Mouse (Mus musculus) neural tube, embryonic 13.5 days (tissue): ENCODE data around the gene Dennd5a. TPM values are rescaled to one million over a fixed set of nuclear protein-coding genes. Genes with fewer than 3 reads are reported as not detected.

ENCODE experiments used
- ATAC-seq: fragments of 200-750 bp; cut with Nextera tagmentation; 2 replicates; pipeline ENCODE4 v1.8.0; 2017; ENCODE audit warnings: low read depth, mild to moderate bottlenecking, moderate TSS enrichment, moderate library complexity
- H3K27ac ChIP-seq: fragments of 300-500 bp; sonication (generic); replicated peaks from 2 replicates; pipeline ENCODE4 v1.5.1; 2015; ENCODE audit warnings: moderate library complexity, mild to moderate bottlenecking, inconsistent platforms
- H3K27me3 ChIP-seq: fragments of 300-500 bp; sonication (generic); 2 replicates; pipeline ENCODE4 v1.6.1; 2015; ENCODE audit warnings: mild to moderate bottlenecking, inconsistent platforms
- H3K36me3 ChIP-seq: fragments of 300-500 bp; sonication (generic); 2 replicates; pipeline ENCODE4 v1.6.1; 2015; ENCODE audit warnings: mild to moderate bottlenecking, inconsistent platforms
- H3K4me1 ChIP-seq: fragments of 300-500 bp; sonication (generic); replicated peaks from 2 replicates; pipeline ENCODE4 v1.6.1; 2015; ENCODE audit warnings: inconsistent platforms
- H3K4me2 ChIP-seq: fragments of 300-500 bp; sonication (generic); 2 replicates; pipeline ENCODE4 v1.6.1; 2015; ENCODE audit warnings: inconsistent platforms, mild to moderate bottlenecking, moderate library complexity
- H3K4me3 ChIP-seq: fragments of 300-500 bp; sonication (generic); 2 replicates; pipeline ENCODE4 v1.5.1; 2015; ENCODE audit warnings: mild to moderate bottlenecking, inconsistent platforms
- H3K9ac ChIP-seq: fragments of 300-500 bp; sonication (generic); 2 replicates; pipeline ENCODE4 v1.6.1; 2015; ENCODE audit warnings: moderate library complexity, mild to moderate bottlenecking, inconsistent platforms
- H3K9me3 ChIP-seq: fragments of 300-500 bp; sonication (generic); 2 replicates; pipeline ENCODE4 v1.6.1; 2016; ENCODE audit warnings: inconsistent platforms
- WGBS: fragments of 180-500 bp; shearing (Covaris S2); methylation state at CpG from one replicate; pipeline ENCODE4 v1.1.7; 2015; 5-methylcytosine and 5-hydroxymethylcytosine counted together
- polyA plus RNA-seq: library from polyadenylated mRNA; unstranded; fragments of >200 nt; fragmentation: Nextera tagmentation; extraction: Ambion mirVana; gene quantifications from 2 replicates; pipeline ENCODE4 v1.2.1, GENCODE M21; 2015

The Dennd5a gene
- polyA plus RNA-seq, 1 experiment from 2014 or later = 42.2 TPM

- no peak for ATAC-seq
- 92% methylated on average over 9 of the region's 9 CpGs for WGBS
- Histone ChIP-seq H3K36me3 (peaks cover 100% of the 10 kb centered on the region), H3K4me3 (no peak overlapping the region), H3K4me1 (no peaks in the 10 kb centered on the region), H3K27me3 (no peaks in the 10 kb centered on the region), H3K9ac (no peak overlapping the region), H3K9me3 (no peaks in the 10 kb centered on the region), H3K27ac (no peak overlapping the region), H3K4me2 (no peak overlapping the region)
Observed at GRCm38 (mm10) chr7:109900921-109901320, 59.3 kb downstream of the Dennd5a start.

- H3K27ac ChIP-seq = no peak overlapping the region
- peaks cover 100% of the 10 kb centered on the region for H3K36me3 ChIP-seq
- no peaks in the 10 kb centered on the region for H3K27me3 ChIP-seq
- H3K4me1 ChIP-seq = no peaks in the 10 kb centered on the region
- no peak overlapping the region for H3K4me3 ChIP-seq
- no peaks in the 10 kb centered on the region for H3K9me3 ChIP-seq
- no peak overlapping the region for H3K9ac ChIP-seq
- no peak for ATAC-seq
- no peak overlapping the region for H3K4me2 ChIP-seq
Observed at GRCm38 (mm10) chr7:109898911-109899310, 61.4 kb downstream of the Dennd5a start.

- Histone ChIP-seq H3K4me2 (no peak overlapping the region), H3K27me3 (no peaks in the 10 kb centered on the region), H3K4me3 (no peak overlapping the region), H3K4me1 (no peaks in the 10 kb centered on the region), H3K27ac (no peak overlapping the region), H3K9me3 (no peaks in the 10 kb centered on the region), H3K36me3 (peaks cover 90% of the 10 kb centered on the region), H3K9ac (no peak overlapping the region)
- no peak; the same call in 1 of the 2 replicates for ATAC-seq
- 43% methylated on average over 3 of the region's 3 CpGs for WGBS
Observed at GRCm38 (mm10) chr7:109892530-109892929, 67.7 kb downstream of the Dennd5a start.

GRCm38 (mm10) chr7:109891786-109892185 lies 68.5 kb downstream of the Dennd5a start:
- H3K36me3 ChIP-seq = peaks cover 88% of the 10 kb centered on the region
- H3K4me2 ChIP-seq = no peak overlapping the region
- H3K4me3 ChIP-seq = no peak overlapping the region
- H3K9me3 ChIP-seq = 0 out of 2 replicates have a peak, but pooled peaks cover 2% of the 10 kb centered on the region
- no peaks in the 10 kb centered on the region for H3K27me3 ChIP-seq
- WGBS = 92% methylated on average over 4 of the region's 4 CpGs
- H3K27ac ChIP-seq = no peak overlapping the region
- H3K4me1 ChIP-seq = no peaks in the 10 kb centered on the region
- no peak overlapping the region for H3K9ac ChIP-seq
- ATAC-seq = no peak

- H3K4me3 ChIP-seq = no peak overlapping the region
- H3K9ac ChIP-seq = no peak overlapping the region
- no peak for ATAC-seq
- H3K27me3 ChIP-seq = no peaks in the 10 kb centered on the region
- peaks cover 75% of the 10 kb centered on the region for H3K36me3 ChIP-seq
- H3K27ac ChIP-seq = no peak overlapping the region
- H3K4me1 ChIP-seq = no peaks in the 10 kb centered on the region
- WGBS = 91% methylated on average over 2 of the region's 2 CpGs
- 0 out of 2 replicates have a peak, but pooled peaks cover 3% of the 10 kb centered on the region for H3K9me3 ChIP-seq
- no peak overlapping the region for H3K4me2 ChIP-seq
Observed at GRCm38 (mm10) chr7:109890256-109890655, 70.0 kb downstream of the Dennd5a start.

- peaks cover 66% of the 10 kb centered on the region for H3K36me3 ChIP-seq
- ATAC-seq = no peak
Observed at GRCm38 (mm10) chr7:109889300-109889699, 71.0 kb downstream of the Dennd5a start.

GRCm38 (mm10) chr7:109886249-109886648 lies 74.0 kb downstream of the Dennd5a start:
- H3K4me3 ChIP-seq = no peak overlapping the region
- H3K4me2 ChIP-seq = no peak overlapping the region
- peaks cover 45% of the 10 kb centered on the region for H3K36me3 ChIP-seq
- H3K27ac ChIP-seq = no peak overlapping the region
- no peak overlapping the region for H3K9ac ChIP-seq
- H3K4me1 ChIP-seq = no peaks in the 10 kb centered on the region
- 96% methylated on average over 1 of the region's 1 CpGs for WGBS
- H3K9me3 ChIP-seq = 0 out of 2 replicates have a peak, but pooled peaks cover 3% of the 10 kb centered on the region
- ATAC-seq = no peak
- H3K27me3 ChIP-seq = no peaks in the 10 kb centered on the region

More at GRCm38 (mm10) chr7:109889300-109889699, 71.0 kb downstream of the Dennd5a start:
- WGBS = 88% methylated on average over 5 of the region's 5 CpGs
- no peak overlapping the region for H3K4me2 ChIP-seq
- no peak overlapping the region for H3K9ac ChIP-seq
- no peaks in the 10 kb centered on the region for H3K27me3 ChIP-seq
- H3K9me3 ChIP-seq = 0 out of 2 replicates have a peak, but pooled peaks cover 3% of the 10 kb centered on the region
- no peaks in the 10 kb centered on the region for H3K4me1 ChIP-seq
- H3K4me3 ChIP-seq = no peak overlapping the region
- H3K27ac ChIP-seq = no peak overlapping the region

- Histone ChIP-seq H3K4me2 (no peak overlapping the region), H3K27me3 (no peaks in the 10 kb centered on the region), H3K4me3 (no peak overlapping the region), H3K36me3 (peaks cover 8% of the 10 kb centered on the region), H3K27ac (no peak overlapping the region), H3K9me3 (0 out of 2 replicates have a peak, but pooled peaks cover 3% of the 10 kb centered on the region), H3K9ac (no peak overlapping the region), H3K4me1 (no peaks in the 10 kb centered on the region)
- 94% methylated on average over 2 of the region's 2 CpGs for WGBS
- no peak for ATAC-seq
Observed at GRCm38 (mm10) chr7:109882574-109882973, 77.7 kb downstream of the Dennd5a start.

GRCm38 (mm10) chr7:109881561-109882099 lies 78.6 kb downstream of the Dennd5a start:
- no peaks in the 10 kb centered on the region for H3K27me3 ChIP-seq
- no peaks in the 10 kb centered on the region for H3K4me1 ChIP-seq
- 58% methylated on average over 2 of the region's 2 CpGs for WGBS
- peaks cover under 1% of the 10 kb centered on the region for H3K36me3 ChIP-seq
- H3K27ac ChIP-seq = no peak overlapping the region
- H3K9me3 ChIP-seq = 0 out of 2 replicates have a peak, but pooled peaks cover under 1% of the 10 kb centered on the region
- ATAC-seq = no peak
- no peak overlapping the region for H3K4me2 ChIP-seq
- no peak overlapping the region for H3K4me3 ChIP-seq
- H3K9ac ChIP-seq = no peak overlapping the region

- Histone ChIP-seq H3K9ac (no peak overlapping the region), H3K36me3 (no peaks in the 10 kb centered on the region), H3K27me3 (no peaks in the 10 kb centered on the region), H3K4me2 (no peak overlapping the region), H3K27ac (no peak overlapping the region), H3K9me3 (no peaks in the 10 kb centered on the region), H3K4me3 (no peak overlapping the region), H3K4me1 (no peaks in the 10 kb centered on the region)
- WGBS = 67% methylated on average over 12 of the region's 12 CpGs
- no peak for ATAC-seq
Observed at GRCm38 (mm10) chr7:109879158-109879557, 81.1 kb downstream of the Dennd5a start.

GRCm38 (mm10) chr7:109876085-109876484 lies 84.2 kb downstream of the Dennd5a start:
- no peak for ATAC-seq
- H3K4me1 ChIP-seq = 0 out of 2 replicates have a peak, but pooled peaks cover 5% of the 10 kb centered on the region
- WGBS = 75% methylated on average over 8 of the region's 8 CpGs

GRCm38 (mm10) chr7:109875598-109875997 lies 84.7 kb downstream of the Dennd5a start:
- Histone ChIP-seq H3K36me3 (no peaks in the 10 kb centered on the region), H3K27ac (no peak overlapping the region), H3K4me1 (0 out of 2 replicates have a peak, but pooled peaks cover 5% of the 10 kb centered on the region), H3K27me3 (no peaks in the 10 kb centered on the region), H3K4me3 (no peak overlapping the region), H3K9me3 (no peaks in the 10 kb centered on the region), H3K9ac (no peak overlapping the region), H3K4me2 (no peak overlapping the region)
- WGBS = 61% methylated on average over 3 of the region's 3 CpGs
- ATAC-seq = no peak

More at GRCm38 (mm10) chr7:109876085-109876484, 84.2 kb downstream of the Dennd5a start:
- Histone ChIP-seq H3K27me3 (no peaks in the 10 kb centered on the region), H3K27ac (no peak overlapping the region), H3K4me3 (no peak overlapping the region), H3K36me3 (no peaks in the 10 kb centered on the region), H3K4me2 (no peak overlapping the region), H3K9me3 (no peaks in the 10 kb centered on the region), H3K9ac (no peak overlapping the region)

- H3K36me3 ChIP-seq = no peaks in the 10 kb centered on the region
- H3K4me2 ChIP-seq = no peak overlapping the region
- no peak overlapping the region for H3K9ac ChIP-seq
- H3K27me3 ChIP-seq = no peaks in the 10 kb centered on the region
- ATAC-seq = no peak; the same call in 1 of the 2 replicates
- no peaks in the 10 kb centered on the region for H3K9me3 ChIP-seq
- H3K4me1 ChIP-seq = 0 out of 2 replicates have a peak, but pooled peaks cover 5% of the 10 kb centered on the region
- no peak overlapping the region for H3K27ac ChIP-seq
- no peak overlapping the region for H3K4me3 ChIP-seq
Observed at GRCm38 (mm10) chr7:109875033-109875432, 85.2 kb downstream of the Dennd5a start.
